Mouse (Mus musculus): ENCODE data around the gene Gys2. TPM values are rescaled to one million over a fixed set of nuclear protein-coding genes. Genes with fewer than 3 reads are reported as not detected.
A peak's percentile ranks its signal among the peaks of the same experiment; 100 is the strongest.
"Not testable (repeated sequence)": the region's sequence is repeated elsewhere in the genome, so short reads cannot be mapped to it uniquely, and the experiment has no call there.

Gene Gys2
- total RNA-seq (2021): under 1 TPM in 1 of 2 experiments, not detected in 1; 0.19 TPM

DNA sequence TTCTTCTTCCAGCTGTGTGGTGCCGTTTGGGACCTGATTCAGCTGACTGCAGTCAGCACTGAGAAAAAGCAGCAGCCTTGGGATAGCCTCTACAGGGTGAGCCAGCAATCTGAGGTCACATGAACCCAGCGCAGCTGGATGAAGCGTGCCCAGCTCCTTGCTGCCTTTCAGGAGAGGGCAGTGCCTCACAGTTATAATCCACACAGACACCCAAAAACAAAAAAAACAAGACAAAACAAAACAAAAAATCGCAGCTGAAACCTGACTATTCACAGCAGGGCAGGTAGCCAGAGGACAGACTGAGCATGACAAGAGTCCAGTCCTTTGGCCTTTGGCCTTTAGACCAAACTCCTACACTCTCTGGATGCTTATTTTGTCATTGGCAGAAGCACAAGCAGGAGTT lies at the start of gene Gys2:
Gys2 (minus strand) TSS at position 309 of the 403 bp plus-strand sequence.
- DNase-seq: no peak
- intact Hi-C loops (cut with DNase I): no loop called here

DNA sequence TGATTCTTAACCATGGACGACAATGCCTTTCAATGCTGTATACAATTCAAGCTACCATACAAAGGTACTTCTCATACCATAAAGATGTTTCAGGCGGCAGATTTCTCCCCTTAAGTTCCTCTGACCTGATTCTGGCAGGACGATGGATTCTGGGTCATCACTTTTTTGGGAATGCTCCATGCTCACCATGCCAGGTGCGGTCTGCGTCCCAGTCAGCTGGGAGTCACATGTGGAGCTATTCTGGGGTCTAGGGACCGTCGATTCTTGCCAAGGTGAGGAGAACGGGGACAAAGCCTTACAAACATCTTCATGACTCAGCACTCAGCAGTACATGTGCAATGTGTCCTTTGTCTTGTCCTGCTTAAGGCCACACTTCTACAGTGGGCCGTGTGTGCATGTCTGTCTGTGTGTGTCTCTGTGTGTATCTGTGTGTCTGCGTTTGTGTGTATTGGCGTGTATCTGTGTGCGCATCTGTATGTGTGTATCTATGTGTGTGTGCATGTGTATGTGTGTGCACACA lies 48.7 kb upstream of the Gys2 start:
- DNase-seq: peak; percentile 48 to 72

DNA sequence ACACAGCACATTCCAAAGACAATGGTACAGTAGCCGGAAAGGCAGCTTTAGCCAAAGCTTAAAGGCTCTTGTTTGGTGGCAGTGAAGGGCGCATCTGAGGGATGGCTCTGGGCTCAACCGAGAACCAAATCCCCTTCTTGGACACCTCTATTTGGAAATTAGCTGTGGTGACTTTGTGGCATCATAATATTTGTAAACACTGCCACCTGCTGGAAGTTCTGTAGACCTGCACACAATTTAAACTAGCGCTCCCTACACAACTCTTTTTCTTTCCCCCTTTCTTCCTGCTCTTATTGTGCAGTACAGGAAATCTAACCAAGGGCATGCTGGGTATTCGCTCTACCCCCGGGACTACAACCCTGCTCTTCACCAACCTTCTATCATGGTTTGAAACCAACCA lies 46.2 kb upstream of the Gys2 start:
- intact Hi-C loops (cut with DNase I): loop anchor here (1.0 to 5.0 kb wide), 4 partner anchors 42 to 1032 kb away; partner anchors contain the start of genes Golt1b and Recql
- DNase-seq: peak; percentile 37 to 69

More for the DNA sequence above, 48.7 kb upstream of the Gys2 start:
- intact Hi-C loops (cut with DNase I): loop anchor here (10.0 kb wide), 2 partner anchors 443 to 653 kb away; partner anchors contain the start of gene St8sia1

DNA sequence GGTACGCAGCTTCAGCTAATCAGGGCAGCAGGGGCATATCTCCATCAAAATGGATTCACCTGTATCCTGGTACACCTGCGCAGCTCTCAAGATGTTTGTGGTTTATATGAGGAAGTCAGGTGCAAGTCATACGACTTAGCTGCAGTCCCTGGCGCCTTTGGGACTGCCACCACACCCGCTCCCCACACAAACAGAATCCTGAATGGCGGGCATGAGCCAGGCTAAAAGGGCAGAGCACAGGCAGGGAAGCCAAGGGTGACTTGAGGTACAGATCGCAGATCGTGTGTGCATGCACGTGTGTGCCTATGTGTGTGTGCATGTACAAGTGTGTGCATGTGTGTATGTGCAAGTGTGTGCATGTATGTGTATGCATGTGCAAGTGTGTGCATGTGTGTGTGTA lies 42.5 kb upstream of the Gys2 start:
- DNase-seq: not testable (repeated sequence)

DNA sequence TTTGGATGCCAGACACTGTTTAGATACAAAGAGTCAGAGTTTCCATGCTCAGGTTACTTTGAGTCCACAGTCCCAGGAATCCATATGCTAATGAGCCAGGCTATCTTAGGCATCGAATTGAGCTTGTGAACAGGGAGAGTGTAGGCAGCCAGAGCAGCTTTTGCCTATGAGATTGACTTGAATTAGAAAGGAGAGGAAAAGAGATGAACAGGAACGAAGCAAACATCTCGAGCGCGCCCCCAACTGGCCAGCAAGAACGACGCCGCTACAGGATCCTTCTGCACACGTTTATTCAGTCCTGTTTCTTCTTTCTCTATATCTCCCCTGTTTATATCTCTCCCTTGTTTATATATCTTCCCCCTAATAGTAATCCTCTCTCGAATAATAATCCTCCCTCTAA lies 42.0 kb upstream of the Gys2 start:
- peak; percentile 39 to 71 for DNase-seq
- intact Hi-C loops (cut with DNase I): loop anchor here (5.0 kb wide), 3 partner anchors 128 to 1028 kb away; partner anchors contain the start of genes Golt1b and Recql

More for the DNA sequence above, 42.5 kb upstream of the Gys2 start:
- intact Hi-C loops (cut with DNase I): loop anchor here (5.0 kb wide), 3 partner anchors 128 to 1028 kb away; partner anchors contain the start of genes Golt1b and Recql

DNA sequence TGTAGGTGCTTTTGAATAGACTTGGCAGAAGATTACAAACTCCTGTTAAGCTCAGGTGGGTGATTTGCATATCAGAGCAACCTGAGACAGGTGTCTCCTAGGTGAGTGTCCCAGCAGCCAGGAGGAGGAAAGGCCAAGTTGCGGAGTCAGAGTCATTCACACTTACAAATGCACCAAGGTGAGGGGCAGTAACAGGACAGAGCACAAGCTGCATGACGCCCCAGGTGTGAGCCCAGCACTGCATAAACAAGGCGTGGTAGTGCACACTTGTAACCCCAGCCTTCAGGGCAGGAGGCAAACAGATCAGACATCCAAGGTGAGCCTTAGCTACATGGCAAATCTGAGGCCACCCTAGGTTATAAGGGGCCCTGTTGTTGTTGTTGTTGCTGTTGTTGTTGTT lies 40.0 kb upstream of the Gys2 start:
- intact Hi-C loops (cut with DNase I): no loop called here

DNA sequence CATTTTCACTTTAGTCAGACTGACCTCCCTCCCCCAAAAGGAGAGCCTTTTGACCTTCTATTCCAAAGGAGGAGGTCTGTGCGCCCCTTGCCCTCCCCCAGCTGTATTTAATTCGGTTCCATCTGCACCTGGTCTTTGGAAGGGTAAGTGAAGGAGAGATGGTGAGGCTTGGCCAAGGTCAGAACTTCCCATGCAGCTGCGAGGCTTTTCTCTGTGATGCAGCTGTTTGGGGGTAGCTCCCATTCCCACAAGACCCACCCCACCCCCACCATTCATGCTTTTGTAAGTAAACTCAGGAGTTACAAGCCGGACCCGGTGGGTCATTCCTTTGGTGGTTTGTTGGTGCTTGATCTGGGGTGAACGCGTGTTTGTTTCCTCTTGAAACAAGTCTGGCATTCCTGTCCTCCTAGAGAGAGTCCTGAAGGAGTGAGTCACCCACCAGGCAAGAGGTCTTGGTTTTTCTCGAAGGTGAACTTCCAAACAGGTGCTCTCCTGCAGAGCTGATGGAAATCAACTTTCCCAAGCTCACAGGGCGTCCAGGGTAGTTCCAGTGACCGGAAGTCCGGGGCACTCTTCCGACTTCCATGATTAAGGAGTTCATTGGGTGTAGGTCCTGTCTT lies 38.7 kb upstream of the Gys2 start:
- DNase-seq: no peak
- intact Hi-C loops (cut with DNase I): no loop called here

More for the DNA sequence above, 40.0 kb upstream of the Gys2 start:
- DNase-seq: no peak

DNA sequence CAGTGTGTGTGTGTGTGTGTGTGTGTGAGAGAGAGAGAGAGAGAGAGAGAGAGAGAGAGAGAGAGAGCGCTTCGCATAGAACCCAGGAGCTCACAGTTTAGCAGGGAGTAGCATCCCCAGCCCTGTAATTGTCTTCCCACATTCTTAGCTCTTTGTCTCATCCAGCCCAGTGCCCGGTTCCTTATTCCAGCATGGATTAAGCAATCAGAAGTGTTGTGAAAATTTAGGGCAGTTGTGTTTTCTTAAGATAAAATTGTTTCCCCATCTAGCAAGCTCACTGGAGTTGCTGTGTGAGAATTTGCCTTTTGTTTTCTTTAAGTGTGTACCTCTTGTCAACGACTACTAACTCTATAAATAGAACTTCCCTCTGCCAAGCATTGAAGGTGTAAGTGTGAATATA lies 35.8 kb upstream of the Gys2 start:
- intact Hi-C loops (cut with DNase I): no loop called here
- no peak for DNase-seq

DNA sequence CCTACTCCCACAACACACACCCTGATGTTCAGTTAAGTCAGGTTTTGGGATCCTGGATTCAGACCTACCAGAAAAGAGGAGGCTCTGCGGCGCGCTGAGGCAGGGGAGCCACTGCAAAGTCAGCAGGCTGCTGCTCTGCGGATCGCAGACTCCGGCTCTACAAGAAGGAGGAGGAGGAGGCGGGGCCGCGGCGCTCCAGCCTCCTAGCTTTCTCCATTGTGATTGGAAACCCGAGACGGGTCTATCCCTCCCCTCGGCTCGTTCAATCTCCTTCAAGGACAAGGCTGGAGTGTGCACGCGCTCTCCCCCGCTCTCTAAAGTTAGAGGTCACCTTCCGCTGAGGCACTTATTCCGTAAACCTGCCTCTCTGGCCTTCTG lies 34.9 kb upstream of the Gys2 start, which contains the start of gene Ldhb:
Ldhb (minus strand) TSS at position 173 of the 378 bp plus-strand sequence.
- peak; percentile 91 to 94 for DNase-seq
- intact Hi-C loops (cut with DNase I): loop anchor here (2.0 kb wide), 1 partner anchor 19 kb away; no protein-coding TSS in a partner anchor

DNA sequence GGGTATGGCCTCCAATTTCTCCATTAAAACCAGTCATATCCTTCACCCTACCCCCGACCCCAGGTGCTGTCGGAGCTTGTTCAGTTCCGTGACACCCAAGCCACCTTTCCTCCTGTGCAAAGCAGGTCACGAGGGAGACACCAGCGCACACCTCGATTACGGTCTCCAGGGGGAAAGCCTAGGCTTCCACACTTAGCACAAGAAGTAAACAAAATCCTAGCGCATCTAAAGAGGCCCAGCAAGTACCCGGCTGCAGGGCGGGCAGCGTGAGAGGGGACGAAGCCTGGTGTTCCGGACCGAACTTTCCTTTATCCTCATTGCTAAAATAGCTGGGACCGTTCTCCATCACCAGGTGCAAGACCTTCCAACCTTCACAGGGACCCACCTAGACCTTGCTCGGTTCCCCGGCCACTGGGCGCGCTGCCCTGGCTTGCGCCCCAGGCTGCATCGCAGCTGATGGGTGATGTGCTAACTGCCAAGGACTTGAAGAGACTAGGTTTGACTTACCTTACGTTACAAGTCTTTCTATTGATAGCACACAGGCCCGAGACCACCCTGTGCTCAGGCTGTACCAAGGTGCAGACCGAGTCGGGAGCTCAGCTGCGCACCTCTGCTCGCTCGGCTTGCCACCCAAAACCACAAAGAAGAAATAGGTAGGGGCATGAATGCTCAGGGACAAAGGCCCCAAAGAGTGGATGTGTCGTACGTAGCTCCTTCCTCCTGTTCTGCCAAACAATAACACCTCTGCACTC lies 34.3 kb upstream of the Gys2 start:
- DNase-seq: peak; percentile 44 to 52
- intact Hi-C loops (cut with DNase I): loop anchor here (2.0 kb wide), 1 partner anchor 18 kb away; no protein-coding TSS in a partner anchor

DNA sequence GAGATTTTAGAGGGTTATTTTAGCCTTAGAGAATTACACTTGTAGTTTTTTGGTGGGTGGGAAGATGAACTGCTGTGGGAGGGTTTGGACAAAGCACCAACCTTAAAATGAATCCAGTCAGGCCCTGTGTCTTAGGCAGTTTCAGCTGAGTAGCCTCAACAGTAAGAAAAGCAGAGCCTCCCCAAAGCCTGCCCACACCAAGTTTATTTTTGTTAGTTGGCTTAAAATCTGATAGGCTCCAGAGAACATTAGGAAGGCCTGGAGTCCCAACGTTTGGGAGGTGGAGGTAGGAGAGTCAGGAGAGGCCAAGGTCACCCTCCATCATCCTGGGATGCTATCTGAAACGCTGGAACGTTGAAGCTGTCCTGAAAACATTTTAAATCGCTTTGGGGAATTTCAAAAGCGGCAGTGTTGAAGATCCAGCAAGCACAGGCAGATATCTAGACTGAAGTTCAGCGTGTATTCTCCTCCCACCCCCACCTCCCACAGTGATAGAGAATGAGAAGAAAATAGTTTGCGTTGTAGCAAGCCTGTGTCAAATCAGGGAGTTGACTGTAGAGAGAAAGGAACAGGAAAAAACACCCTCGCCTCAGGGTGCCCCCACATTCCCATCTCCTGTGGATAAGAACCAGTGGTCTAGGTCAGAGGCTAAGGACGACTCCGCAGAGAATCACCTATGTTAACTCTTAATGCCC lies 33.6 kb upstream of the Gys2 start:
- DNase-seq: no peak
- intact Hi-C loops (cut with DNase I): loop anchor here (2.0 kb wide), 1 partner anchor 18 kb away; no protein-coding TSS in a partner anchor

DNA sequence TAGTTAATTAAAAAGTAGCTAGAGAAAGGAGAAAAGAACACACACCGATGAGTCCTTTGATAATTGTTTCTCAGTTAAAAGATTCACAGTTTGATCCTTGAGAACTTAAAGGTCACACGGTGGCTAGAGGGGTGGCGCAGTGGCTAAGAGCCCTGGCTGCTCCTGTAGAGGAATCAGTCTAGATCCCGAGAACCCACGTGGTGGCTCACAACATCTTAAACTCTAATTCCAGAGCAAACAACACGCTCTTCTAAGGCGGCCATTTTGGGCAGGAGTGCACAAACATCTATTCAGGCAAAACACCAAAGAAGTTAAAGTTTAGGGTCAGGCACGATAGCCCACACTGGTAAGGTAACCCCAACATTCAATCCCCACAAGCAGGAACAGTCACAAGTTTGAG lies 30.7 kb upstream of the Gys2 start:
- intact Hi-C loops (cut with DNase I): no loop called here
- DNase-seq: no peak

DNA sequence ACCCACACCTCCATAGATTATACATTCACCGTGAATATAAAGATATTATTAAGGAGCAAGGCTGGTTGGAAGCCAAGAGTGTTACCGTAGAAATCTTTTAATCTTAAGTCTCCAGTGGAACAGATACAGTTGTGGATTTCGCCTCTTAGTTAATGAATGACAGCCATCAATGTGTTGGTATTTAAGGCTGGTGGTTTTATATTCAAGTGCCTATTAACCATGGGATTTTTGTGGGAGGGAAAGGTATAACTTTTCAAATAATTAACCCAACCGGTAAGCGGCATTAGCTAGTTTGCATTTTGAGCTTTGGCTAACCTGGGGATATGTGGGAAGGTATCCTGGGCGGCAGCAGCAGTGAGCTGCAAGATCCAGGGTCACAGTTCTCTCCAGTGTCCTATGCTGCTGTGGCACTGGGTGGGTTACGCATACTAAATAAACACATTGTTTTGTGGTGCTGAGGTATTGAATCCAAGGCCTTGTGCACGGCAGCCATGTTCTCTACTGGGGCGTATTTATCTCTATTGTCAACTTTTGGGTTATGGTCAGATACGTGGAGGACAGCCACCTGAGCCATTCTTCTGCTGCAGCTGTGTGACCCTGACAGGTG lies 29.7 kb upstream of the Gys2 start:
- no peak for DNase-seq
- intact Hi-C loops (cut with DNase I): no loop called here

DNA sequence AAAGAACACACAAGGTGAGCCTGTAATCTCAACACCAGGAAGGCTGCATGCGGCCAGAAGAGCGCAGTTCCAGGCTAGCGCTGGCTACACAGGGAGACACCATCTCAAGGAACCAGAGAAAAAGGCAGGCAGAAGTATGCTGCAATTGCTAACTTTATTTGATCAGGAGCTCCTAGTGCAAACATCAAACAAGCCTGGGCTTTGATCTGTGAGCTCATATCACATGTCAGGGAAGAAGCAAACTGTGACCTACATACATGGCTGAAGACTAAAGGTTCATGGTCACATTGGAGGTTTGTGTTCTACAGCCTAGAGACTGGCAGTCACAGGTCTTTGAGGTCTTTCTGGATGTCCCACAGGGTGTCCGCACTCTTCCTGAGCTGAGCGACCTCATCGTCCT lies 17.2 kb upstream of the Gys2 start:
- intact Hi-C loops (cut with DNase I): not testable (repeated sequence)

DNA sequence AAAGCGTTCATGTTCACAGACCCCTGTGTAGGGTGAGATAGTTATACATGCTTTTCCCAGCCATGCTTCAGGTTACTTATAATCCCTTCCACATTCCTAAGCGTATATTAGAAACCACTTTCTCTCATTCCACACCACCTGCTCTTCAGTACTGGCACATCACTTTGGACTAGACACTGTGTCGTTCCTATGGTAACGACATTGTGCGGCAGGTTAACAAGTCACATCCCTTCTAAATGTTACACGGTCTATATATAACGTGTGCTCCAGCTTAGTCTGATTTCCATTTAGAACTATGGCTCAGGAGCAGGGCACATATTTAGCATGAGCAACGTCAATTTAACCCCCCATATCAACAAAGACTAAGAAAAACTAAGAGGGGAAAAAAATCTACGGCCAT lies 14.7 kb upstream of the Gys2 start:
- intact Hi-C loops (cut with DNase I): loop anchor here (2.0 kb wide), 1 partner anchor 19 kb away; the partner anchor contains the start of gene Ldhb

More for the DNA sequence above, 17.2 kb upstream of the Gys2 start:
- DNase-seq: not testable (repeated sequence)

DNA sequence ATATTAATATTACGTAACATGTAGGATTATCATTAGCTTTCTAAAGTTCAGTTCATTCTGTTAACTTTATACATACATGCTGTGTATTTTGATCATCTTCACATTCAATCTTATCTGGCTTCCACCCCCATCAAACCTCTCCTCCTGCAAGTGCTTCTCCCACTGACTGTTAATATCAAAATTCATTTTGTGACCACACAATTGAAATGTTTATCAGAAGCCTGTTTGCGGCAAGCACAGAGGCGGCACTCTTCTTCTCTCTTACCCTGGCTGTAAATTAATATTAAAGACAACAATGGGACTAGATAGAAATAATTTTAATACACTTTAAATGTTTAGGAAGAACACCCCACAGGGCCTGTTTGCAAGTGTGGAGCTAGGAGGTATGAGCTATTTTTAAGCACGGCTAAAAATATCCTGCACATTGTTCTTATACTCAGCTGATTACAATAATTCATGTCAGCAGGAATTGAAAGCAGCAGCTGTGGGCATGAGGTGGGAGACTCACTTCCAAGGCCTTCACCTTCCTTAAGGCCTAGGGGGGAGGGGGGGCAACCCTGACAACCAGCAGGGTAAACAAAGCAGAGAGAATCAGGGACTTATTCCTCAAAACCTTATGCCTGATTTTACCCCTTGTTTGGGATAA lies 12.7 kb upstream of the Gys2 start:
- DNase-seq: peak in 1 of 2 experiments; percentile 29
- intact Hi-C loops (cut with DNase I): no loop called here

More for the DNA sequence above, 14.7 kb upstream of the Gys2 start:
- no peak for DNase-seq

DNA sequence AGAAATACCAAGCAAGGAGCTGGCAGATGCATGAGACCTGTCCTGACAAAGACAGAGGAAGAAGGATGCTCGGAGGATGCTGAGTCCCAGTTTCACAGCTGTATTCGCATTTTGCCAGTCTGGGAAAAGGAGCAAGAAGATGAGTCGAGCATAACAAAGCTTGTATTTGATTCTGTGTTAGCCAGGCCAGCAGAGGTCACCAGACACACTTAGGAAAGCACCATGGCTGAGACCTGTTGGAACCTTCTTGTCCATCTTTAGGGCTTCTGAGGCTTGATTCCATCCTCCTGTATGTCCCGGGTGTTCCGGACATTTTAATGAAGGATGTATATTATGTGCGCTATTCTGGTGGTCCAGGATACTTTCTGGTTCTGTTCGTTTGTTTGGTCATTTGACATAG lies 4.3 kb upstream of the Gys2 start:
- peak; percentile 30 to 37 for DNase-seq
- intact Hi-C loops (cut with DNase I): loop anchor here (1.0 kb wide), 1 partner anchor 42 kb away; no protein-coding TSS in a partner anchor

DNA sequence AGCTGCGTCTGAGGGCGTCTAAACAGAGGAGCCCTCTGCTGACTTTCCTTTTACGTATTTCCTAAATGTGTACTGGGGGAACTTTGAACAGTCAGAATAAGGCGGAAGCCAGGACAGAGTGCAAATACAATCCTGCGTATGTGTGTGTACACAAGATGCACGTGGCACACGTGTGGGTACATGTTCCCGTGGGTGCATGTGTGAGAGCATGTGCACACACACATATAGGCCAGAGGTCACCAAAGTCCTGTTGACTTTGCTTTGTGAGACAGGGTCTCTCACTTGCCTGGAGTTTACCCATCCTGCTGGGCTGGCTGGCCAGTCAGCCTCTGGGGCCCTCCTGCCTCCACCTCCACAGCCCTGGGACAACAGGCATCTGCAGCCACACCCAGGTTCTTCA lies 1.8 kb downstream of the Gys2 start:
- DNase-seq: no peak
- intact Hi-C loops (cut with DNase I): no loop called here

DNA sequence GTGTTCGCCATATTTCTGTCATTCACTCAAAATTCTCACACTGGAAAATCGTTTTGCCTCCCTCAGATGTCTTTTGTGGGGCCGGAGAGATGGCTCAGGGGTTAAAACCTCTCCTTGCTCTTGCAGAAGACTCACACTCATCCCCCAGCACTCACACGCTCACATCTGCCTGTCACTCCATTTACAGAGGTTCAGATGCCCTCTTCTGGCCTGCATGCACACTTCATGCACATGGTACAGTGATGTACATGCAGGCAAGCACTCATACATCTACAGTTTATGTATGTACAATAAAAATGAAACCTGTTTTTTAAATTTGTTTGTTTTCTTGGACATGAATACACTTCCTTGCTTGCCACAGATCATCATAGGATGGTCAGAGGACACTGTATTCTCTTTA lies 3.3 kb downstream of the Gys2 start:
- intact Hi-C loops (cut with DNase I): loop anchor here (5.0 kb wide), 1 partner anchor 97 kb away; no protein-coding TSS in a partner anchor
- no peak for DNase-seq

Data from heart, postnatal 10 days (tissue).